Mouse (Mus musculus) hindbrain, embryonic 14.5 days (tissue): Measurements from ENCODE around the gene Coq4. TPM values are rescaled to one million over a fixed set of nuclear protein-coding genes. Genes with fewer than 3 reads are reported as not detected.

Experiments used
- ATAC-seq: fragments of 200-750 bp; cut with Nextera tagmentation; 2 replicates; pipeline ENCODE4 v1.8.0; 2017; ENCODE audit warnings: moderate number of reproducible peaks, mild to moderate bottlenecking, moderate TSS enrichment, moderate library complexity; ENCODE audit not compliant: low FRiP score
- DNase-seq: peaks from one replicate; pipeline ENCODE4 v3.0.0-alpha.2; 2015; ENCODE audit warnings: low spot score
- H3K27ac ChIP-seq: fragments of 300-500 bp; sonication (generic); 2 replicates; pipeline ENCODE4 v1.5.1; 2014; ENCODE audit warnings: mild to moderate bottlenecking, moderate library complexity
- H3K27me3 ChIP-seq: fragments of 300-500 bp; sonication (generic); 2 replicates; pipeline ENCODE4 v1.6.1; 2014; ENCODE audit warnings: mild to moderate bottlenecking, low read length, mixed read lengths; ENCODE audit not compliant: control insufficient read depth, insufficient read depth
- H3K36me3 ChIP-seq: fragments of 300-500 bp; sonication (generic); replicated peaks from 2 replicates; pipeline ENCODE4 v1.6.1; 2014; ENCODE audit not compliant: control insufficient read depth, insufficient read depth
- H3K4me1 ChIP-seq: fragments of 300-500 bp; sonication (generic); replicated peaks from 2 replicates; pipeline ENCODE4 v1.6.1; 2014; ENCODE audit warnings: antibody characterized with exemption, low read length, mixed read lengths; ENCODE audit not compliant: control insufficient read depth, insufficient read depth
- H3K4me2 ChIP-seq: fragments of 300-500 bp; sonication (generic); replicated peaks from 2 replicates; pipeline ENCODE4 v1.6.1; 2014; ENCODE audit warnings: mild to moderate bottlenecking, moderate library complexity
- H3K4me3 ChIP-seq: fragments of 300-500 bp; sonication (generic); replicated peaks from 2 replicates; pipeline ENCODE4 v1.5.1; 2014; ENCODE audit warnings: mild to moderate bottlenecking, low read length
- H3K9ac ChIP-seq: fragments of 300-500 bp; sonication (generic); 2 replicates; pipeline ENCODE4 v1.6.1; 2014
- H3K9me3 ChIP-seq: fragments of 300-500 bp; sonication (generic); 2 replicates; pipeline ENCODE4 v1.6.1; 2016; ENCODE audit warnings: low read length; ENCODE audit not compliant: control insufficient read depth
- WGBS: fragments of 180-500 bp; shearing (Covaris S2); extraction: QIAGEN DNeasy Blood & Tissue Kit; methylation state at CpG from one replicate; pipeline ENCODE4 v1.1.7; 2014; 5-methylcytosine and 5-hydroxymethylcytosine counted together
- polyA plus RNA-seq: library from polyadenylated mRNA; unstranded; fragments of >200 nt; fragmentation: Nextera tagmentation; extraction: Ambion mirVana; gene quantifications from 2 replicates; pipeline ENCODE4 v1.2.1, GENCODE M21; 2014

Coq4 gene
- polyA plus RNA-seq, 1 experiment from 2014 or later: 35.3 TPM

DNA sequence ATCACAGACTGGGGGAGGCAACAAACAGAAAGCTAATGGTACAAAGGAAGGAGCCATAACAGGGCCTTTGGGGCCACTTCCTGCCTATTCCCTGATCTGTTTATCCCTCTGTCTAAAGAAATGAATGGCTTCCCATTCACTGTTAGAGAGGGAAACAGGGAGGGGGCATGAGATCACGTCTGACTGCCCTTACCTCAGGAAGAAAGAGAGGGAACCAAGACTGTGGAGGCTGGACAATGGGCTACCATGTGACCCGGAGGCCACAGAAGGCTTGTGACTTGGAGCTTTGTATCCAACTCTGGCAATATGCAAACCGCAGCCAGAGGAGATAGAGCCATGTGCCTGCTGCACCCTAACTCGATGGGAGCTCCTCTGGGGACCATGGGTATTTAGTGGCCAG lies 3.0 kb upstream of the Coq4 start:
- ATAC-seq: no peak
- H3K36me3 ChIP-seq: peaks cover 69% of the 10 kb centered on the region
- no peak overlapping the region for H3K9ac ChIP-seq

DNA sequence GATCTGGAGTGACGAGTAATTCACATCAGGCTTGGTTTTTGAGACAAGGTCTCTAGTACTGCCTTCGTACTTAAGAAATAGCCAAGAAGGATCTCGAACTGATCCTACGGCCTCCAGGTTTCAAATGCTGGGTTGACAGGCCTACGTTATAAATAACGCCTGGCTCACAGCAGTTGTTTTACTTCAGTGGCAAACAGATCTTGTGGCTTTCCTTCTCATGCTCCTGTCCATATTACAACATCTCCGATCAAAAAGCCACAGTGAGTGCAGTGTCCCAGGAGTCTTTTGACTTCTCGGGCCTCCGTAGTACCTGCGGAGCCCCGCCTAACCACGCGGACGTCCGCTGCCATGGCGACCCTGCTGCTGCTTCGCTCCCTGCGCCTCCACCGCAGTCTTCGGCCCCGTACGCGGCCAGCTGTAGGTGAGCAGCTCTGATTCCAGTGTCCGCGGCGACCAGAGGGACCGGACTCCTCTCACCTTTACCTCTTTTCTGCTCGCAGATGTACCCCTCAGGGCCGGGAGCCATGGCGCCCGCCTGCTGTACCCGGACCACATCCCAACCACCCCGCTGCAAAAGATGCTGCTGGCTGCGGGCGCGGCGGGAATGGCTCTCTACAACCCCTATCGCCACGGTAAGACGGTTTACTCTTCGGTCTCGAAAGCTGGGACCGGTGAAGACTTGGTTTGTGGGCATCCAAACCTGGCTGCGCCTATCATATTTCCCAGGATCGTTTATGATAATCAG lies 816 bp downstream of the Coq4 start, which contains the start of gene Trub2:
TSS of gene Trub2 (minus strand) at position 566 of the 745 bp plus-strand sequence.
- peaks cover 65% of the 10 kb centered on the region for H3K36me3 ChIP-seq
- WGBS: under 1% methylated on average over 45 of the region's 45 CpGs

More for the DNA sequence above, 3.0 kb upstream of the Coq4 start:
- Histone ChIP-seq H3K9me3 (no peaks in the 10 kb centered on the region), H3K4me3 (no peak overlapping the region), H3K27ac (no peak overlapping the region), H3K27me3 (no peaks in the 10 kb centered on the region), H3K4me2 (no peak overlapping the region), H3K4me1 (peaks cover 13% of the 10 kb centered on the region)
- 63% methylated on average over 4 of the region's 4 CpGs for whole genome bisulfite sequencing
- DNase-seq: no peak

DNA sequence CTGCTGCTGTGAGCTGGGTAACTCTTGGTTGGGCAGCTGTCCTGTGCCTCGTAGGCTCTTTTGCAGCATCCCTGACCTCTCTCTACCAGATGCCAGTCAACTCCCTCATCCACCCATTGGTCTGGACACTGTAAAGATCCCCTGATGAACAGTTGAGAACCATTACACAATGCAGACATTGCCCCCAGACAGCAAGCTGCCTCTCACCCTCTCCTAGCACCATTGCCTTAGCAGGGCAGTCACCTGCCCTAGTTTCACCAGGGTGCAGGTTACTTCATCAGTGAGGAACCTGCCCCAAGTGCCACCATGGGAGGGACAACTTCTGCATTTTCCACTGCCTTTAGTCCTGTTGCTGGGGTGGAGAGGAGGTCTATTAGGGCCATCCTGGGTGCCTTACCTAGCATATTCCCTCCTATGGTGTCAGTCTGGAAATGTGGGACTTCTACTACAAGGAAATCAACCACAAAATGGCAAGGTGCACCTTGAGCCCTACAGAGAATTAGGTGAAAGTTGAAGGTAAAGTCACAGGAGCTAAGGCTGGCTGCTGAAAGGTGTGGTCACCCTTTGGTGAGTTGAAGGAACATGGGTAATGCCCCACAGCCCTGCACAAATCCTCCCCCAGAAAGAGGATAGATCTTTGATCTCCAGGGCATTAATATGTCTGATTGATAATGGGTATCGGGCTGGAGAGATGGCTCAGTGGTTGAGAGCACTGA lies 5.6 kb downstream of the Coq4 start:
- ATAC-seq (no peak), DNase-seq (no peak)
- Histone ChIP-seq H3K4me2 (no peak overlapping the region), H3K27me3 (no peaks in the 10 kb centered on the region), H3K4me3 (no peak overlapping the region), H3K27ac (no peak overlapping the region), H3K9ac (no peak overlapping the region), H3K9me3 (no peaks in the 10 kb centered on the region), H3K36me3 (peaks cover 63% of the 10 kb centered on the region), H3K4me1 (peaks cover 8% of the 10 kb centered on the region; the same call in 1 of the 2 replicates)
- WGBS: 97% methylated on average over 2 of the region's 2 CpGs

More for the DNA sequence above, 816 bp downstream of the Coq4 start, which contains the start of gene Trub2:
- DNase-seq (peak; percentile 79), ATAC-seq (peak; percentile 81)
- Histone ChIP-seq H3K4me2 (peak within 1 kb of the TSS; percentile 85), H3K9me3 (no peaks in the 10 kb centered on the region), H3K9ac (peak within 1 kb of the TSS; percentile 77), H3K27me3 (no peaks in the 10 kb centered on the region), H3K27ac (peak within 1 kb of the TSS; percentile 68), H3K4me1 (peaks cover 13% of the 10 kb centered on the region), H3K4me3 (peak within 1 kb of the TSS; percentile 66)

DNA sequence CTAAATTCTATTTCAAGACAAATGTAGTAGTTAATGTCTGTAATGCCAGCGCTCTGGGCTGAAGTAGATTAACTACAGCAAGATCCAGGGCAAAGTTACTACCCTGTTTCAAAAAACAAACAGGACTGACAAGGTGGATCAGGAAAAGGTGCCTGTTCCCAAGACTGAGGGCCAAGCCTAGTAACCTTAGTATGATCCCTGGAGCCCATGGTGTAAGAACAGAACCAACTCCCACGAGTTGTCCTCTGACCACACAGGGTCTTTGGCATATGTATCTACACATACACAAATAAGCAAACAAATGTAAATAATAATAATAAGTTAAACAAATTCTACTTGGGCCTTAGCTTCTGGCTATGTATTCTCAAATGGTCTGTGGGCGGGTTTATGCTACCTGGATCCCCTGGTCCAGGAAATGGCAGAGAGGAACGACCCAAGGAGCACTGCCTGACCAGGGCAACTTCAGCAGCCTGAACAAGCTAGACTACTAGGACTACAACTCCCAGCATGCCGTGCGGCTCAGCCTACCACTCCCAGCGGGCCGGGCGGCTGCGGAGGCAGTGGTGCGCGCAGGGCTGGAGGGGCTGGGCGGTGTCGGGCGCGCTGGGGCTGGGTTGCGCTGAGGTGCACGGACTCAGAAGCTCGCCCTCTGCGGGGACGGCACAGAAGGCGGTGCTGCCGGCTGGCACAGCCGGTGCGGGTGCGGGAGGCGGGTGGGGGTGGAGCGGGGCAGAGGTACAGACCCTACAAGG lies 15.0 kb downstream of the Coq4 start, which contains the start of gene Slc27a4:
TSS of gene Slc27a4 (plus strand) at position 560 of the 752 bp plus-strand sequence.
- H3K9me3 ChIP-seq: no peaks in the 10 kb centered on the region
- H3K27ac ChIP-seq: peak within 1 kb of the TSS; percentile 91
- peak; percentile 96 for ATAC-seq
- H3K4me1 ChIP-seq: peaks cover 12% of the 10 kb centered on the region
- peak; percentile 93 for DNase-seq
- no peaks in the 10 kb centered on the region for H3K27me3 ChIP-seq
- H3K9ac ChIP-seq: peak within 1 kb of the TSS; percentile 95
- peaks cover 34% of the 10 kb centered on the region for H3K36me3 ChIP-seq
- WGBS: 5% methylated on average over 28 of the region's 28 CpGs
- peak within 1 kb of the TSS; percentile 77 for H3K4me2 ChIP-seq
- peak within 1 kb of the TSS; percentile 88 for H3K4me3 ChIP-seq

DNA sequence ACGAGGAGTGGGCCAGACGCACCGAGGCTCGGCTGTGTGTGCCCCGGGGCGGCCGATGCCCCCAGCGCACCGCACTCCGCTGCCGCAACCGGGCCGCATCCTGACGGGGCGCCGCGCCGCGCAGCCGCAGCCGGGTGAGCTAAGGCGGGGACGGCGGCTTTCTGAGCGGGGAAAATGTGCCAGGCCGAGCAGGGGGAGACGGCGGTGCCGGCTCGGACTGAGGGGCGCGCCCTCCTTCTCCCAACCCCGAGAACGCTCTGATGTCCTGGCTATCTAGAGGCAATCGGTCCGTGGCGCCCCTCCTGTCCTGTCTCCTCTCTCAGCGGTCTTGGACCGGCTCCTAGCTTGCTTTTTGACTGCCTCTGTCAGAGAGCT lies 15.5 kb downstream of the Coq4 start:
- Histone ChIP-seq H3K9ac (peak overlapping the region; percentile 95), H3K4me3 (peak overlapping the region; percentile 88), H3K27me3 (no peaks in the 10 kb centered on the region), H3K4me1 (peaks cover 12% of the 10 kb centered on the region), H3K27ac (peak overlapping the region; percentile 91), H3K4me2 (peak overlapping the region; percentile 77), H3K9me3 (no peaks in the 10 kb centered on the region), H3K36me3 (peaks cover 37% of the 10 kb centered on the region)
- no peak for DNase-seq
- ATAC-seq: no peak
- 0% methylated on average over 28 of the region's 39 CpGs for WGBS

DNA sequence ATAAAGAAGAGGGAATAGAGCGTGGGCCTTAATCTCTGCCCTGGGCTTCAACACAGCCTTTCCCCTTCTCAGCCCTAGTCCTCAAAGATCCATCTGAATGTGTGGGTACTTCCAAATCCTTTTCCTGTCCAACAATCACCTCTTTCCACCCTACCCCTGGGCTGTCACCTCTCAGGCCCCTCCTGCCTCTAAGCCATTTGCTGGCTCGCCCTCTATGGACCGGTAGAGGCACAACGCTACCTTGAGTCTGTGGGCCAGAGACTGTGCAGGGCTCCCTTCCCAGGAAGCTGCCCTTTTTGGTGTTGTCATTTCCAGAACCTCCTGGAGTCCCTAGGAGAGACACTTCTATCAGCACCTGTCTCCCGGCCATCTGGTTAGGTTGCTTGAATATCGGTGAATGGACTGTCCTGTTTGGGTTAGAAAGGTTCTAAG lies 16.1 kb downstream of the Coq4 start:
- Histone ChIP-seq H3K4me3 (peak overlapping the region; percentile 88), H3K4me2 (peak overlapping the region; percentile 77), H3K27ac (peak overlapping the region; percentile 91), H3K27me3 (no peaks in the 10 kb centered on the region), H3K4me1 (peaks cover 12% of the 10 kb centered on the region), H3K9ac (peak overlapping the region; percentile 95), H3K36me3 (peaks cover 43% of the 10 kb centered on the region), H3K9me3 (no peaks in the 10 kb centered on the region)
- 20% methylated on average over 6 of the region's 6 CpGs for WGBS
- peak; percentile 46; the same call in 1 of the 2 replicates for ATAC-seq
- DNase-seq: no peak

DNA sequence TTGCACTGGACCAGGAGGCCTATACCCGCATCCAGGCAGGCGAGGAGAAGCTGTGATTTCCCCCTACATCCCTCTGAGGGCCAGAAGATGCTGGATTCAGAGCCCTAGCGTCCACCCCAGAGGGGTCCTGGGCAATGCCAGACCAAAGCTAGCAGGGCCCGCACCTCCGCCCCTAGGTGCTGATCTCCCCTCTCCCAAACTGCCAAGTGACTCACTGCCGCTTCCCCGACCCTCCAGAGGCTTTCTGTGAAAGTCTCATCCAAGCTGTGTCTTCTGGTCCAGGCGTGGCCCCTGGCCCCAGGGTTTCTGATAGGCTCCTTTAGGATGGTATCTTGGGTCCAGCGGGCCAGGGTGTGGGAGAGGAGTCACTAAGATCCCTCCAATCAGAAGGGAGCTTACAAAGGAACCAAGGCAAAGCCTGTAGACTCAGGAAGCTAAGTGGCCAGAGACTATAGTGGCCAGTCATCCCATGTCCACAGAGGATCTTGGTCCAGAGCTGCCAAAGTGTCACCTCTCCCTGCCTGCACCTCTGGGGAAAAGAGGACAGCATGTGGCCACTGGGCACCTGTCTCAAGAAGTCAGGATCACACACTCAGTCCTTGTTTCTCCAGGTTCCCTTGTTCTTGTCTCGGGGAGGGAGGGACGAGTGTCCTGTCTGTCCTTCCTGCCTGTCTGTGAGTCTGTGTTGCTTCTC lies 28.5 kb downstream of the Coq4 start:
- Histone ChIP-seq H3K9ac (no peak overlapping the region), H3K4me1 (peaks cover 17% of the 10 kb centered on the region), H3K9me3 (no peaks in the 10 kb centered on the region), H3K36me3 (peaks cover 63% of the 10 kb centered on the region), H3K27me3 (no peaks in the 10 kb centered on the region), H3K27ac (no peak overlapping the region), H3K4me3 (no peak overlapping the region), H3K4me2 (no peak overlapping the region)
- ATAC-seq (no peak), DNase-seq (no peak)
- WGBS: 91% methylated on average over 11 of the region's 11 CpGs

DNA sequence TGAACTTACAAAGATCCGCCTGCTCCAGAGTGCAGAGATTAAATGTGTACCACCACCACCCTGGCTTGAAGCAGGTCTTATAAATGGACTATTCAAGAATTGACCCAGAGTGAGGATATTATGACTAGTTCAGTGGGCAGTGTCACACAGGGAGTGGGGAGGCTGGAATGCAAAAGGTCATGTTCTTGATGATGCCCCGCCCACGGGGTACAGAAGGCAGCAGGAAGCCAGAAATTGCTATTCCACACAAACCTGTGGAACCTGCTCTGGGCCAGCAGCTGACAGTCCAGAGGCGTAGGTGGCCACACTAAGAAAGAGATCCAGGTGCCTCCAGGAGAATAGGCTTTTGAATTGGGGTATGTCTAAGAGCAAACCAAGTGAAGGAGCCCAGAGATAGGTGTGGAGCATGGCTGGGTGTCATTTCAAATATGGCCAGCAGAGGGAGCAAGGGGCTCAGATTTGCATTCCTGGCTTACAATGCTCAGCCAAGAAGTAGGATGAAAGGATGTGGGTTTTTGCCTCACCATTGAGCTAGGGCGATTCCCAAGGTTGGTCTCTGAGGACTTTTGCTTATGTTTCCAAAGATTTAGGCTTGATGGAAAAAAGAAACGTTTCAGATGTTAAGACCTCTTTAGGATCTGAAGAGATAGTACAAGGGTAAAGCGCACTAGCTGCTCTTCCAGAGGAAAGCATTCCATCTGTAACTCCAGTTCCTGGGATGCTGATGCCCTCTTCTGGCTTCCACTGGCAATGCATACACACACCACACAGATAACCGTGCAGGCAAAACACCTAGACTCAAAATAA lies 30.3 kb downstream of the Coq4 start:
- 39% methylated on average over 8 of the region's 8 CpGs for WGBS
- peak; percentile 78 for ATAC-seq

More for the DNA sequence above, 30.3 kb downstream of the Coq4 start:
- Histone ChIP-seq H3K27me3 (no peaks in the 10 kb centered on the region), H3K36me3 (peaks cover 45% of the 10 kb centered on the region), H3K4me1 (peaks cover 18% of the 10 kb centered on the region), H3K27ac (peak overlapping the region; percentile 72), H3K4me3 (no peak overlapping the region), H3K4me2 (peak overlapping the region; percentile 33), H3K9me3 (no peaks in the 10 kb centered on the region), H3K9ac (no peak overlapping the region)
- peak; percentile 97 for DNase-seq
